Mouse (Mus musculus): ENCODE results near the gene 1700029F12Rik. TPM values are rescaled to one million over a fixed set of nuclear protein-coding genes. Genes with fewer than 3 reads are reported as not detected.

The 1700029F12Rik gene
- total and polyA plus RNA-seq, 3 experiments: not detected

GRCm38 (mm10) chr13:96995243-96995642, 38.9 kb downstream of the 1700029F12Rik start:
- no peaks in the 10 kb centered on the region for H3K9me3 ChIP-seq (replicated peaks)
- no peak for ATAC-seq (ENCODE audit: extremely low read depth, insufficient number of reproducible peaks, low FRiP score, poor library complexity, severe bottlenecking)
- H3K4me3 ChIP-seq (ENCODE audit: low read depth, low read length): no peak overlapping the region
- H3K36me3 ChIP-seq (replicated peaks): no peaks in the 10 kb centered on the region
- TF ChIP-seq CTCF (IDR thresholded peaks at IDR 0.05; ENCODE audit: low read depth, low read length) (no peak), TAL1 (conservative IDR thresholded peaks at IDR 0.05; ENCODE audit: low read depth, low read length) (no peak), POLR2AphosphoS5 (IDR thresholded peaks at IDR 0.05; ENCODE audit: insufficient replicate concordance, low read depth, low read length) (no peak), GATA2 (IDR thresholded peaks at IDR 0.05; ENCODE audit: borderline replicate concordance, low read depth, low read length) (no peak), GATA1 (IDR thresholded peaks at IDR 0.05; ENCODE audit: borderline replicate concordance, low read length) (no peak)
- no peaks in the 10 kb centered on the region for H3K4me1 ChIP-seq (ENCODE audit: insufficient read depth, low read depth, low read length)
- DNase-seq (ENCODE audit: low spot score): no peak
- peaks cover 4% of the 10 kb centered on the region; the same call in 1 of the 2 replicates for H3K27me3 ChIP-seq (ENCODE audit: insufficient read depth, low read length)

GRCm38 (mm10) chr13:96993291-96993989, 40.7 kb downstream of the 1700029F12Rik start:
- DNase-seq (ENCODE audit: low spot score) (no peak), ATAC-seq (ENCODE audit: extremely low read depth, insufficient number of reproducible peaks, low FRiP score, poor library complexity, severe bottlenecking) (no peak)
- no peak for TF ChIP-seq CTCF (IDR thresholded peaks at IDR 0.05; ENCODE audit: low read depth, low read length)
- no peak for TF ChIP-seq TAL1 (conservative IDR thresholded peaks at IDR 0.05; ENCODE audit: low read depth, low read length)
- TF ChIP-seq GATA1 (IDR thresholded peaks at IDR 0.05; ENCODE audit: borderline replicate concordance, low read length): no peak
- no peak for TF ChIP-seq GATA2 (IDR thresholded peaks at IDR 0.05; ENCODE audit: borderline replicate concordance, low read depth, low read length)
- TF ChIP-seq POLR2AphosphoS5 (IDR thresholded peaks at IDR 0.05; ENCODE audit: insufficient replicate concordance, low read depth, low read length): no peak
- Histone ChIP-seq H3K4me1 (ENCODE audit: insufficient read depth, low read depth, low read length) (no peaks in the 10 kb centered on the region), H3K36me3 (replicated peaks) (no peaks in the 10 kb centered on the region), H3K4me3 (ENCODE audit: low read depth, low read length) (no peak overlapping the region), H3K9me3 (replicated peaks) (no peaks in the 10 kb centered on the region), H3K27me3 (ENCODE audit: insufficient read depth, low read length) (0 out of 2 replicates have a peak, but pooled peaks cover 1% of the 10 kb centered on the region)

GRCm38 (mm10) chr13:96990561-96991265, 43.4 kb downstream of the 1700029F12Rik start:
- TF ChIP-seq TAL1 (conservative IDR thresholded peaks at IDR 0.05; ENCODE audit: low read depth, low read length): no peak
- no peak for TF ChIP-seq POLR2AphosphoS5 (IDR thresholded peaks at IDR 0.05; ENCODE audit: insufficient replicate concordance, low read depth, low read length)
- TF ChIP-seq CTCF (IDR thresholded peaks at IDR 0.05; ENCODE audit: low read depth, low read length): no peak
- no peak for TF ChIP-seq GATA2 (IDR thresholded peaks at IDR 0.05; ENCODE audit: borderline replicate concordance, low read depth, low read length)
- no peak for TF ChIP-seq GATA1 (IDR thresholded peaks at IDR 0.05; ENCODE audit: borderline replicate concordance, low read length)
- Histone ChIP-seq H3K27me3 (ENCODE audit: insufficient read depth, low read length) (peaks cover 6% of the 10 kb centered on the region), H3K36me3 (replicated peaks) (no peaks in the 10 kb centered on the region), H3K4me1 (ENCODE audit: insufficient read depth, low read depth, low read length) (no peaks in the 10 kb centered on the region), H3K4me3 (ENCODE audit: low read depth, low read length) (no peak overlapping the region), H3K9me3 (replicated peaks) (no peaks in the 10 kb centered on the region)
- DNase-seq (ENCODE audit: low spot score) (no peak), ATAC-seq (ENCODE audit: extremely low read depth, insufficient number of reproducible peaks, low FRiP score, poor library complexity, severe bottlenecking) (no peak)

GRCm38 (mm10) chr13:96990045-96990444, 44.1 kb downstream of the 1700029F12Rik start:
- no peak overlapping the region for H3K4me3 ChIP-seq (ENCODE audit: low read depth, low read length)
- DNase-seq (ENCODE audit: low spot score): no peak
- ATAC-seq (ENCODE audit: extremely low read depth, insufficient number of reproducible peaks, low FRiP score, poor library complexity, severe bottlenecking): no peak
- TF ChIP-seq GATA1 (IDR thresholded peaks at IDR 0.05; ENCODE audit: borderline replicate concordance, low read length) (no peak), CTCF (IDR thresholded peaks at IDR 0.05; ENCODE audit: low read depth, low read length) (no peak), GATA2 (IDR thresholded peaks at IDR 0.05; ENCODE audit: borderline replicate concordance, low read depth, low read length) (no peak), POLR2AphosphoS5 (IDR thresholded peaks at IDR 0.05; ENCODE audit: insufficient replicate concordance, low read depth, low read length) (no peak), TAL1 (conservative IDR thresholded peaks at IDR 0.05; ENCODE audit: low read depth, low read length) (no peak)
- no peaks in the 10 kb centered on the region for H3K9me3 ChIP-seq (replicated peaks)
- H3K36me3 ChIP-seq (replicated peaks): no peaks in the 10 kb centered on the region
- H3K4me1 ChIP-seq (ENCODE audit: insufficient read depth, low read depth, low read length): no peaks in the 10 kb centered on the region
- H3K27me3 ChIP-seq (ENCODE audit: insufficient read depth, low read length): peaks cover 10% of the 10 kb centered on the region

- no peaks in the 10 kb centered on the region for H3K36me3 ChIP-seq (replicated peaks)
- TF ChIP-seq GATA1 (IDR thresholded peaks at IDR 0.05; ENCODE audit: borderline replicate concordance, low read length) (no peak), GATA2 (IDR thresholded peaks at IDR 0.05; ENCODE audit: borderline replicate concordance, low read depth, low read length) (no peak), POLR2AphosphoS5 (IDR thresholded peaks at IDR 0.05; ENCODE audit: insufficient replicate concordance, low read depth, low read length) (no peak), CTCF (IDR thresholded peaks at IDR 0.05; ENCODE audit: low read depth, low read length) (no peak), TAL1 (conservative IDR thresholded peaks at IDR 0.05; ENCODE audit: low read depth, low read length) (no peak)
- H3K4me1 ChIP-seq (ENCODE audit: insufficient read depth, low read depth, low read length): no peaks in the 10 kb centered on the region
- H3K4me3 ChIP-seq (ENCODE audit: low read depth, low read length): no peak overlapping the region
- peaks cover 10% of the 10 kb centered on the region for H3K27me3 ChIP-seq (ENCODE audit: insufficient read depth, low read length)
- ATAC-seq (ENCODE audit: extremely low read depth, insufficient number of reproducible peaks, low FRiP score, poor library complexity, severe bottlenecking): no peak
- DNase-seq (ENCODE audit: low spot score): no peak
- H3K9me3 ChIP-seq (replicated peaks): no peaks in the 10 kb centered on the region
Observed at GRCm38 (mm10) chr13:96989129-96989528, 45.0 kb downstream of the 1700029F12Rik start.

- H3K4me3 ChIP-seq (ENCODE audit: low read depth, low read length): no peak overlapping the region
- H3K27me3 ChIP-seq (ENCODE audit: insufficient read depth, low read length): peaks cover 18% of the 10 kb centered on the region
- no peaks in the 10 kb centered on the region for H3K36me3 ChIP-seq (replicated peaks)
- H3K9me3 ChIP-seq (replicated peaks): no peaks in the 10 kb centered on the region
- TF ChIP-seq GATA1 (IDR thresholded peaks at IDR 0.05; ENCODE audit: borderline replicate concordance, low read length) (no peak), POLR2AphosphoS5 (IDR thresholded peaks at IDR 0.05; ENCODE audit: insufficient replicate concordance, low read depth, low read length) (no peak), CTCF (IDR thresholded peaks at IDR 0.05; ENCODE audit: low read depth, low read length) (no peak), GATA2 (IDR thresholded peaks at IDR 0.05; ENCODE audit: borderline replicate concordance, low read depth, low read length) (no peak), TAL1 (conservative IDR thresholded peaks at IDR 0.05; ENCODE audit: low read depth, low read length) (no peak)
- ATAC-seq (ENCODE audit: extremely low read depth, insufficient number of reproducible peaks, low FRiP score, poor library complexity, severe bottlenecking): no peak
- no peak for DNase-seq (ENCODE audit: low spot score)
- H3K4me1 ChIP-seq (ENCODE audit: insufficient read depth, low read depth, low read length): no peaks in the 10 kb centered on the region
Observed at GRCm38 (mm10) chr13:96985599-96986275, 48.4 kb downstream of the 1700029F12Rik start.
